Mouse (Mus musculus) frontal cortex, postnatal 10 days (tissue): ENCODE measurements around the gene Hoxb9.

Source experiments
- DNase-seq, 2 experiments: peaks; one replicate each; pipeline ENCODE4 v3.0.0; 2022; ENCODE audit warnings: low spot score in 2 of 2, mixed read lengths in 1 of 2

Hoxb9 gene

GRCm38 (mm10) chr11:96284774-96285734 lies 13.8 kb downstream of the Hoxb9 start:
- no peak for DNase-seq

GRCm38 (mm10) chr11:96285771-96286738 lies 14.8 kb downstream of the Hoxb9 start, which contains the start of gene Hoxb7:
Gene Hoxb7, plus strand, starts transcription at chr11:96286623.
- no peak for DNase-seq

DNA sequence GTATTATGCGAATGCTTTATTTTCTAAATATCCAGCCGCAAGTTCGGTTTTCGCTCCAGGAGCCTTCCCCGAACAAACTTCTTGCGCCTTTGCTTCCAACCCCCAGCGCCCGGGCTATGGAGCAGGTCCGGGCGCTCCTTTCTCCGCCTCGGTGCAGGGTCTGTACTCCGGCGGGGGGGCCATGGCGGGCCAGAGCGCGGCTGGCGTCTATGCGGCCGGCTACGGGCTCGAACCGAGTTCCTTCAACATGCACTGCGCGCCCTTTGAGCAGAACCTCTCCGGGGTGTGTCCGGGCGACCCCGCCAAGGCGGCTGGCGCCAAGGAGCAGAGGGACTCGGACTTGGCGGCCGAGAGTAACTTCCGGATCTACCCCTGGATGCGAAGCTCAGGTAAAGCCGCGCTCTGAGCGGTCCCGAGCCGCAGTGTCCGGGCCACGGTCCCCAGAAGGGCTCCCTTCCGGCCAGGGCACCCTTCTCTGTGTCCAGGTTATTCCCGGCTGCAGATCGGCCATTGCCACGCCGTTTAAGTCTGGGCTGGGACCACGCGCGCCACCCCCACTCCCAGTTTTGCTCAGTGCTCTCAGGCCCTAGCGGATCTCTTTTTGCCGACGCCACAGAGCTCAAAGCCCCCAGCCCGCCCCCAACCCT lies 15.6 kb downstream of the Hoxb9 start:
- no peak for DNase-seq

GRCm38 (mm10) chr11:96287411-96287810 lies 16.2 kb downstream of the Hoxb9 start:
- DNase-seq: no peak

DNA sequence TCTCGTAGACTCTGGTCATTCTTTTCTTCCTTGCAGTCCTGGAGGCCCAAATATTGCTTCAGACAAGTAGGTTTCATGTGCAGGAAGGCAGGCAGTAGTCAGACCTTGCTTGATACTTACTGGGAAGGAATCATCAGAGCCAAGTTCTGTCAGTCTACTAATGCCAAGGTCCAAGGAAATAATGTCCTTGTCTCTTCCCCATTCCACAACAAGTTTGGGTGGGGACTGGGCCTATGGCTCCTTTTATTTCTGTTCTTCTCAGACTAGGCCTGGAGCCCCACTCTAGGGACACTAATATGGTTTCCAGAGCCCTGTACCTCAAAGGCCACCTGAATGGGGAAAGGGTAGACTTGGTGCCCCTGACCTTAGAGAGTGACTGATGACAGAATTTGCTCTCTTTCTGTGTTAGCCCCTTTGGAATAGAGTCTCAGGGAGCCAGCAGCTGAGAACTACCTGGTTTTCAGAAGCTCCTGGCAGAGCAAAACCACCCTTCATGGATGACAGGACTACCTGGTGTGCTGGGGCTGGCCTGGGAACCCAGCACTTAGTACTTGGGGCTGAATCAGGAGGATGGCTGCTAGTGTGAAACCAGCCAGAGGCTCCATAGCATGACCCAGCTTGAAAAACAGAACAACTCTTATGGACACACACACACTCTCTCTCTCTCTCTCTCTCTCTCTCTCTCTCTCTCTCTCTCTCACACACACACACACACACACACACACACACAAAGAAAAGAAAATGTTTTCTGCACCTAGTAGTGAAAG lies 17.4 kb downstream of the Hoxb9 start:
- no peak for DNase-seq

DNA sequence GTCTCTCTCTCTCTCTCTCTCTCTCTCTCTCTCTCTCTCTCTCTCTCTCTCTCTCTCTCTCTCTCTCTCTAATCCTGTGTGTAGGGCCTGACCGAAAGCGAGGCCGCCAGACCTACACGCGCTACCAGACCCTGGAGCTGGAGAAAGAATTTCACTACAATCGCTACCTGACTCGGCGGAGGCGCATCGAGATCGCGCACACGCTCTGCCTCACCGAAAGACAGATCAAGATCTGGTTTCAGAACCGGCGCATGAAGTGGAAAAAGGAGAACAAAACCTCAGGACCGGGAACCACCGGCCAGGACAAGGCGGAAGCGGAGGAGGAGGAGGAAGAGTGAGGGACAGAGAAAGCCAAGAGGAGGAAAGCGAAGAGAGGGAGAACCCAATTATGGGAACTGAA lies 18.0 kb downstream of the Hoxb9 start:
- no peak for DNase-seq

- no peak for DNase-seq
Observed at GRCm38 (mm10) chr11:96289837-96290236, 18.6 kb downstream of the Hoxb9 start.

GRCm38 (mm10) chr11:96290705-96291355 lies 19.6 kb downstream of the Hoxb9 start:
- DNase-seq: no peak

GRCm38 (mm10) chr11:96291681-96292564 lies 20.7 kb downstream of the Hoxb9 start, which contains the start of gene Hoxb6:
Gene Hoxb6, plus strand, starts transcription at chr11:96292476.
- DNase-seq: no peak

DNA sequence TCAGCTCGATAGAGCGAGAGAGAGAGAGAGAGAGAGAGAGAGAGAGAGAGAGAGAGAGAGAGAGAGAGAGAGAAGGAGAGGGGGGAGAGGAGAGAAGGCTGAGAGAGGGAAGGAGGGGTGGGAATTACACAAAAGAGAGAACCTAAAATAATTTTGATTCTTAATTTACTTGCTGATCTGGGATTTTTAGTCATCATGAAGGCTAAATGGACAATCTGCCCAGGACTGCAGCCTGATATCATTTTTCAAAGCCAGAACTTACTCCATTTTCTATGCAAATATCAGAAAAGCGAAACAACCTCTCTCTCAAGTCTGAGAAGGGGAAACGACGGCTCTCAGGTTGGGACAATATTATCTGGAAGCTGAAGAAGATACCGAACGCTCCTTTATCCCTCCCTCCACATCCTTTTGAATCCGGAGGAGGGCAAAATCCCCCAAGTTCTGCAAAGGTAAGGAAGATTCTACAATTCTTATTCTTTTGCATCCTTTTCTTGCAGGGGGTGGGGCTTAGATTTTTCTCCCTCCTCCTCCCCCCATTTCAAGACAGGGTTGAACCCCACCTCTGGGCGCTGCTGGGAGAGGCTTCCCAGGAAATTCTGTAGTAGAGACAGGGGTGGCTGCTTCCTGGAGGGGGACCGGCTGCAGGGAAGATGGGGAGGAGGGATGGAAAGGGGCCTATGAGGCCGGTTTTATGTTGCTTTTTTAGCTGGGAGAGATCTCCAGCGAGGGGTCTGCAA lies 21.5 kb downstream of the Hoxb9 start:
- no peak for DNase-seq

DNA sequence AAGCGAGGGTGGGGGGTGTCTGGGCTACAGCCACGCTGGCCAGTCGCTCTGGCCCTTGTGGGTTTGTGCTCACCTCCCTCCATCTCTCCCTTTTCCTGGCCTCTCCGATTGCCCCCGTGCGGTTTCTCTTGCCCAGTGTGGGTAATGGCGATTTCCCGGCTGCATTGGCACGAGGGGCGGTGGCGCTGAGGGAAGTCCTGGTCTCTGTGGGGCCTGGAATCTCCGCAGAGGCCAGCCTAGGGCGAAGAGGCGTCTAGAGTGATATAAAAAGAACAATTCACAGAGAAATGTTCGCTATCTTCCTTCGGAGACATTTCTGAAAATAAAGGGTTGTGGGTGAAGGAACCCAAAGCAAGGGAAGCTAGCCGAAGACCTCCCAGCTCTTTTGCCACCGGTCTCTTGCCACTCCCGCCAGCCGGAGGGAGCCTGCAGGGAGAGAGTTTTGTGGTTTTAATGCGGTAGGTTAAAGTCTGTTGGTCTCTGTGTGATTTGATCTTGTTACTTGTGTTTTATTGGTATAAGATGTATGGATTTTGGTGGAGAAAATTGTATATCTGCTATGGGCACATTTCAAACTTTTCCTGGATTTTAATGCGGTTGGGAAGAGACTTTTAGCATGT lies 22.2 kb downstream of the Hoxb9 start:
- no peak for DNase-seq

DNA sequence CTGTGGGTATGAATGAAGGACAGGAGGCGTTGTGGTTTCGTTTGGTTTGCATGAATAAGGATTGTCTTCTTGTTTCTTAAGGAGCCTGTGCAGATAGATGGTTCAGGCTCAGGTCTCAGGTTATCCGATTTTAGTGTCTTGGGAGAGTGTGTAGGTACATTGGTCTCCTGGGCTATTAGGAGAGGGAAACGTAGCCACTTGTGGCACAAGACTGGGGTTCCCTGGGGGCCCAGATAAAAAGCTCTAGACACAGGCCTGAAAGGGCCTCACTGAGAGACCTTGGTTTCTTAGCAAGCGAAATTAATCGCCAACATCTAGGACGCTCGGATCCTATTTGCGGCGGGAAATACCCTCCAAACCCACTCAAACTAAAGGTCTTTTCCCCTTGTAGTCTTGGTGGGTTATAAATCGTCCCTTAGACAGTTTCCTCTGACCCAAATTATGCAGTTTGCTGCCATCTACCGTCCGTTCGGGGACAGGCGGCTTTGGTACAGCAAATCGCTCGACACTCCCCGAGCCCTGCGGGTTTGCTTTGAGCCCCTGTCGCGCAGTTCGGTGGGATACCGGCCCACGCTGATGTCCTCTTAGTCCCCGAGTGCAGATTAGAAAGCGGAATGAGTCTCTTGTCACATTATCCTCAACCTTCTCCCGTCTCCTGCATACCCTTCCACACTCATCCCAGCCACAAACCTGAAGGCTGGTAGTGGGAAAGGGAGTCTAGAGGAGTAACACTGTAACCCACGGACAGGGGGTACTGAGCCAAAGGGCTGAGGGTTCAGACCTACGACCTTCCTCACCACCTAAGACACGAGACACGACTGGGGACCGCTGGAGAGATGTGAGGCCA lies 23.2 kb downstream of the Hoxb9 start:
- peak in 1 of 2 experiments; percentile 43 for DNase-seq

DNA sequence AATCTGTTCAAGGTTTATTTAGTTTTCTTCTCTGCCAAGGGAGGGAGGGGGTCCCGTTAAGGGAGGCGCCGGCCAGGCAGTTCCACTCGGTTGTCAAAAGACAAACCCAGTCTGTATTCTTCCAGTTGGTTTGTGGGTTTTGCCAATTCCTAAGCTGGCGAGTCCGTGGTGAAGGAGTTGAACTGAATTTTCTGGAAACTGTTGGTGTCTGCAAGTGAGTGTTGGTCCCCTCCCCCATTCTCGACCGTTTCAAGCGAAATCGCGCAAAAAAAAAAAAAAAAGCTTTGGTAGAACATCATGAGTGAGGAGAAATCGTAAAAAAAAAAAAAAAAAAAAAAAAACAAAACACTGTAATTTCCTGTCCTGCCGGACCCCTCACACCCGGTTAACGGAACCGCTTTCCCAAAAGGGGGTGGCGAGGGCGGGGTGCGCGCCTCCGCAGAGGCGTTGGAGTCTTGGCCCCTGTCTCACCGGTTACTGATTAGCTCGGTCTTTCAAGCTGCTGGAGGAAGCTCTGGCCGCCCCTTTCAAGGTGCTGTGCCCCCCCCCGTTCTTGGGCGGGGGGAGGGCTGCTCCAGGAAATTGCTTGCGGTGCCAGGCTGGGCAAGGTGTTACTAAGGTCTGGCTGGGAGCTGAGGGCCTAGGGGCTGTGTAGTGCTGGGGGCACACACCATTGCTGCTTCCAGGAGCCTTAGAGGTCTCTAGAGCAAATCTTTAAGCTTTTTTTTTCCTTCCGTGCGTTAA lies 24.0 kb downstream of the Hoxb9 start:
- no peak for DNase-seq

GRCm38 (mm10) chr11:96296997-96297396 lies 25.7 kb downstream of the Hoxb9 start:
- DNase-seq: no peak

DNA sequence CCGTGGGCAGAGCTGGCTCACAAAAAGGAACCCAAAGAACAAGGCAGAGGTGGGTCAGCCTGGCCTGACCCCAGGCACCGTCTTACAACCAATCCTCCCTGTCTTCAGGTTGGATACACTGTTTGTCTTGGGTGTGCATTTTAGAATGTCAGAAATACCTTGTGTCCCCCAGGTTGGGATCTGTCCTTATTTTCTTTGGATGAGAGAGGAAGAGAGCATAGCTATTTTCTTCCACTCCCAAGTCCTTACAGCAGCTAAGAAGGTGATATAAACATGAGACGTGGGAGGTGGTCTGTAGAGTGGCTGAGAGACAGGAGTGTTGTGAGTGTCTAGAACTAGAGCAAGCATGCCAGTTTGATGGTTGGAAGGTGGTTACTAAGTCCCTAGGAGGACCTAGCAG lies 26.2 kb downstream of the Hoxb9 start:
- no peak for DNase-seq

GRCm38 (mm10) chr11:96297968-96298635 lies 26.8 kb downstream of the Hoxb9 start:
- DNase-seq: no peak
